Mouse (Mus musculus): ENCODE results near the gene Asl.

DNA sequence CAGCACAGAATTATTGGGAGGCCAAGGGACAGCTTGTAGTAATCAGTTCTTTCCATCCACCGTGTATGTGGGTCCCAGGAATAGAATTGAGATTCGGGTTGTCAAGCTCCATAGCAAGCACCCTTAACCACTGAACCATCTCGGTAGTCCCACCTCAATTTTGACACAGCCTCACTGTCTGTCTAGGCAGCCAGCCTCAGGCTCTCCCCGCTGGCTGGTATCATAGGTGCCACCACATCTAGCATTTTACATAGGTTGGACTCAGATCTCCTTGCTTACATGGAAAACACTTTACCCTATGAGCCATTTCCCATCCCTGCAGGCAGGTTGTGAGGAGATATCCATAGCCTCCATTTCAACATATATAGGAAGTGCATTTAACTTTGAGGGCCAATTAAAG, 54.7 kb downstream of the Asl start:
- TF ChIP-seq CTCF (IDR thresholded peaks at IDR 0.05; ENCODE audit: low read depth) (no peak), EP300 (IDR thresholded peaks at IDR 0.05; ENCODE audit: low read depth) (no peak)
